Mouse (Mus musculus) lung, adult 2 months (tissue): Measurements from ENCODE around the gene Efna3.

Experiments used
- CTCF ChIP-seq: fragments of 200-500 bp; IDR thresholded peaks from 2 replicates; pipeline ENCODE4 v1.5.1; 2011; ENCODE audit warnings: mild to moderate bottlenecking, low read length, control low read depth; ENCODE audit not compliant: insufficient read depth
- POLR2A ChIP-seq: fragments of 200-500 bp; IDR thresholded peaks from 2 replicates; pipeline ENCODE4 v1.6.1; 2011; ENCODE audit warnings: low read depth, mild to moderate bottlenecking, control low read depth, low read length, borderline replicate concordance; ENCODE audit errors: extremely low read depth

DNA sequence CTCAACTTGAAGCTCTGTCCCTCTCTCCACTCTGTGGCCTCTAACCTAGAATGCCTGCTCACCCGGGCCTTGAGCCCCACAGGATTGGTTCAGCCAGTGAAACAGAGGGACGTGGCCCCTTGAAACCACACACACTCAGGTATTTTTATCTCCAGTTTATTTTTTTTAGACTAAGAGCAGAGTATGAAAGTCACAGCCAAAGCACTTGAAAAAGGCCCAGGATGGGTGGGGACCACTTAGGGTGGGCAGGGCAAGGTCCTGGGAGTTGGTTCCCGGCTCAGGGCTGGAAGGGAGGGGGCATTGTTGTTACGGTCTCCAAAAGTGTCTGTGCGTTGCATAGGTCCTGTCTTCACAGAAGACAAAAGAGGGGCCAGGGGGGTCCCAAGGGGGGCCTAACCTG lies 8.4 kb downstream of the Efna3 start:
- TF ChIP-seq CTCF: no peak
- TF ChIP-seq POLR2A: no peak
